Mouse (Mus musculus): ENCODE measurements around the gene Adamts17.

Gene Adamts17

GRCm38 (mm10) chr7:66976371-66976770, 136.8 kb downstream of the Adamts17 start:
- no peak for DNase-seq

DNA sequence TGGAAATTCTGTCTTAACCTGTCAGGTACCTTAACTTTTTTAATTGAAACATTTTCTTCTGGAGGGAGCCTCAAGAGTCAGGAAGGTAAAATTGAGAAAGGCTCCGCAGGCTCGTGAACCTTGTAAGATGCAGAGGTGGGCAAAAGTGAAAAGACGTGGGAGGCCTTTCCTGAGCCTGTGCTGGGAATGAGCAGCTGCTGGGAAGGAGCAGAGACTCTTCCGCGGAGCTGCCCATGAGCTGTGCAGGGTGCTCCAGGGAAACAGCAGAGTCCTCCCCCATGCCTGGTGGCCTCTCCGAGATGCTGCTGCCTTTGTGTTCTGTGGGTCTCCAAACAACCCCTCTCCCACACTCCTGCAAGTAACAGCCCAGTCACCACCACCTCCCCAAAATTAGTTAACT, 142.1 kb downstream of the Adamts17 start:
- DNase-seq: no peak

GRCm38 (mm10) chr7:66982084-66982483, 142.5 kb downstream of the Adamts17 start:
- no peak for DNase-seq

GRCm38 (mm10) chr7:66987671-66988070, 148.1 kb downstream of the Adamts17 start:
- no peak for DNase-seq

GRCm38 (mm10) chr7:66988441-66988840, 148.9 kb downstream of the Adamts17 start:
- no peak for DNase-seq

- no peak for DNase-seq
Measured at GRCm38 (mm10) chr7:66989357-66990045, 150.0 kb downstream of the Adamts17 start.

- DNase-seq: no peak
Measured at GRCm38 (mm10) chr7:66998821-66999220, 159.3 kb downstream of the Adamts17 start.

- no peak for DNase-seq
Measured at GRCm38 (mm10) chr7:67003648-67004047, 164.1 kb downstream of the Adamts17 start.

GRCm38 (mm10) chr7:67004220-67004619, 164.7 kb downstream of the Adamts17 start:
- no peak for DNase-seq

GRCm38 (mm10) chr7:67009841-67010240, 170.3 kb downstream of the Adamts17 start:
- DNase-seq: no peak

DNA sequence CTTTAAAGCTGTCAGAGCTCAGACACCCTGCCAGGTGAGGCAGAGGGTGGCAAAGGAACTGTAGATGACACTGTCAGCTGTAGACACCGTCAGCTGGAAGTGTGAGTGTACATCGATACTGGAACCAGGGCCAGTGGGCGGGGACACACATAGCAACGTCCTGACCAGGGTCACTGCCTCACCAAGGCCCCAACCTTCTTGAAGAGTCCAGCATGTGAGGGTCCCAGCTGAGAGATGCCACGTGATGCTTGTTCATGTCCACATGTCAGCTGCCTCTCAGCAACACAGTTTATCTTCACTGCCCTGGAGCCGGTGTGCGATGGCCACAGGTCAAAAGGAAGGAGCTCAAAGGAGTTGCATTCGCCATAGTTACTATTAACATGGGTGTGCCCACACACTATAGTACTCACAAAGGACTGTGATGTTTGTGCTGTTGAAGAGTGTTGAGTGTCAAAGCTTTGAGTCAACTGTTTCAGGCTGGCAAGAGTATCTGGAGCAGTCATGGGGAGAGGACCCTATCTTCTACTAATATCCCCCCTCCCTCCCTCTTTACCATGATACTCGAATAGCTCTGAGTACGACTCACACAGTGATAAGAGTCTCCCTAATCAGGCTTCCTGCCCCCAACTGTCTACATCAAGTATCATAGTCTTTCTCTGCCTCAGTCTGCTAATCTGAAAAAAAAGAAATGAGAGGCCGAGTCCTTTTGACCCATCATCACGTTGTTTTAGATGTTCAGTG, 172.6 kb downstream of the Adamts17 start:
- no peak for DNase-seq

DNA sequence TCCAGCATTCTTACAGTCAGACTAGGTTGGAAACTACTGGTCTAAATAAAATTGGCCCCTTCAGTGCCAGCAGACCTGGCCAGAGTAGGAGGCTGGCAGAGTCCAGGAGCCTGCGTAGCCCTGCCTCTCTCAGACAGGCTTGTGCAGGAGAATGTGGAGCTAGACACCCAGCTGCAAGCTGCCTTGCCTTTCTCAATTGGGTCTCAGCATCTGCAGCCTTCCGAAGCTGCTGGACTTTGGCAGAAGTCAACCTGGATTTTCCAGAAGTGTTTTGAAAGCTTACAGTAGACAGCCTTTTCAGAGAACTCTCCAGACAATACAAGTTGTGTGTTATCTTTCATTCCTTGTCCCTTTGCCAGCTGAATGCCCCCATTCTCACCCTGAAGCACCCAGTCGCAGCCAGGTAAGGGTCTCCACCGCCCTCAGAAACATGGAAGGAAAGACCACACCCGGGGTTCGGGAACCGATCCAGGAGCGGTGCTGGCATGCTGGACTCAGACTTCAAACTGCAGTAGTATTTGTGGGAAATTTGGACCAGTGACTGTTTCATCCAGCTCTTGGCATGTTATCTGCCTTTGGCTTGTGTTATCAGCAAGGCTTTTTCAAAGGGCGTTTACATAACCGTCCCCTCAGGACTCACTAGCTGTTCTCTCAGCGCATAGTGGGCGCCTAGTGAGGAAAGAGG, 173.8 kb downstream of the Adamts17 start:
- DNase-seq: no peak

DNA sequence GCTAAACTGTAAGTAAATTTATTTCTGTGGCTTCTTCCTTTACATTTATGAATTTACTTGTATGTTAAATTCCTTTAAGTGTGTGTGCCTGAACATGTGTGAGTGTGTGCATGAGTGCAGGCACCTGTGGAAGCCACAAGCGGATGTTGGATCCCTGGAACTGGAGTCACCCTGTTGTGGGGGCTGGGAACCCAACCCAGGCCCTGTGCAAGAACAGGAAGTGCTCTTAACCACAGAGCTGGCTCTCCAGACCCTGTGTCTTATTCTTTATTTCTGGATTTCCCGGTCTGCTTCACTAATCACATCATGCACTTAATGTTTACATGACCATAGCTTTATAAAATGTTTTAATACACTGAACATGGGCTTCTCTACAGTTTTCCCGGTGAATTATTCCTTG, 180.4 kb downstream of the Adamts17 start:
- DNase-seq: no peak

DNA sequence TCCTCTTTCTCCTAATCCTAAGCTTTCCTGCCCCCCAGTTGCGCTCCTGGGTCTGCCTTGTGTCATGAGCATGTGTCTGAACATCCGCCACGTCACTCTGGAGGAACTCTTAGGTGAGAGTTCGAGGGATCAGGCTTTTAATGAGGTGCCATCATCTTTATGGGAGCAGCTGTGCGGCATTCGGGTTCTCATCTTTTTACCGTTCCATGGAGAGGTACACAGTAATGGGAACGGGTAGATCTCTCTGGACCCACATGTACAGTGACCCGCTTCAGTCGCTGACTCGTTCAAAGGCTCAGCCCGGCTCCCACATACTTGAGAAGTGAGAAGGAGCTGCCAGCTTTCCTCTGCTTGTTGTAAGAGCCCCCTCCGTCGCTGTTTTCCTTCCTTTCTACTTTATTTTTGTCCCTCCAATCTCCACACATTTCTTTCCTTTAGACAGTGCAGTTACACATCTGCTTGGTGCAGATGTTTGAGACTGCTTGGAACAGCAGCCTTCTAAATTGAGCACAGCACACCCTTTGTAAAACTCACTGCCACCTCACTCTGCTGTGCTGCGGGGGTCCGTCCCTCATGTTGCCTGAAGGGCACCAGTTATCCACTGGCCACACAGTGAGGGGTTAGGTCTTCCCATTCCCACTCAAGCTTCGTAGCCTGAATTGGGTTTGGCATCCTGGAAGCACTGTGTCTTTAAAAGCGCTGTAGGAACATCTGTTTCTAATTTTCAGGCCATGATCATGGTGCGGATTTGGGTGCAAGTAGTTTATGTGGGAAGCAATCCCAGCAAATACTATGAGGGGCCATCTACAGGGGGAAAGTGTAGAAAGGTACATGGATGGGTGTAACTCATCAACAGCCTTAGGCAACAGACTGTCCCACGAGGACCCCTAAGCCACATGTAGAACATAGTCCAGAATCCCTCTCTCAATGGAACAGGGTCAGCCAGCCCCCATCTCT, 186.9 kb downstream of the Adamts17 start:
- DNase-seq: peak; percentile 59

GRCm38 (mm10) chr7:67027216-67027615, 187.7 kb downstream of the Adamts17 start:
- DNase-seq: no peak

GRCm38 (mm10) chr7:67027696-67028095, 188.2 kb downstream of the Adamts17 start:
- DNase-seq: no peak

- DNase-seq: no peak
Measured at GRCm38 (mm10) chr7:67028902-67029301, 189.4 kb downstream of the Adamts17 start.

DNA sequence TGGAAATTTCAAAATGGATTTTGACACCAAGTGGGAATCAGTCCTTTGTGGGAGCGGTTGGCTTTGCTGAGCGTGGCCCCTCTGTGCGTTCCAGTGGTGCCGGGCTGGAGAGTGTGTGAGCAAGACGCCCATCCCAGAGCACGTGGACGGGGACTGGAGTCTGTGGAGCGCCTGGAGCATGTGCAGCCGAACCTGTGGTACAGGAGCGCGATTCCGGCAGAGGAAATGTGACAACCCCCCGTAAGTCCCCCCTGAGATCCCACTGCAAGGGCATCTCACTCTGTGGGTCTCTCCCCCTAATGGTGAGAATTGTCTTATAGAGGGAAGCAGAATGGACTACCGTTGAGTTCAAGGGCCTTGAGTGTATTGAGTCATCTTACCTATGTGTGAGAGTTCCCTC, 189.9 kb downstream of the Adamts17 start:
- no peak for DNase-seq

- DNase-seq: no peak
Measured at GRCm38 (mm10) chr7:67031284-67031683, 191.7 kb downstream of the Adamts17 start.

GRCm38 (mm10) chr7:67032616-67033015, 193.1 kb downstream of the Adamts17 start:
- DNase-seq: no peak

- DNase-seq: no peak
Measured at GRCm38 (mm10) chr7:67034369-67034768, 194.8 kb downstream of the Adamts17 start.

DNA sequence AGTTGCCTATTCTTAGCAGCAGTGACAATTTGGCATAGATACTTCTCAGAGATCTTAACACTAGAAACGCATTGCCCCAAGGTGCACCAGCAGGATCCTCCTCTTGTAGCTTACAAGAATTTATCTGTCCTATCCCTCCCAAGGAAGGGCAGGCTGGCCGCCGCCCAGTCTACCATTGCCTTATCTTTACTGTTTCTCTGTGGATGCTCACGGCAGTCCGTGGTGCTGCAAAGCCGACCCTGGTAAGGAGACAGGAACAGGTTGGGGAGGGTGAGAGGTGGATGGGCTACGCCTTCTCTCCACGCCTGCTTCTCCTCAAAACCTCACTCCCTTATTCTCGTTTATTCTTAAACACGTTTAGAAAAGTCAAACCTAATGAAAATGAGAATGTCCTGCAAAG, 195.7 kb downstream of the Adamts17 start:
- no peak for DNase-seq

GRCm38 (mm10) chr7:67035661-67036060, 196.1 kb downstream of the Adamts17 start:
- no peak for DNase-seq

Data from embryo, embryonic 11 days (tissue).